Mouse (Mus musculus) ZHBTc4 (cell line): ENCODE results near the gene Gm29582.
"Not testable (repeated sequence)": the region's sequence is repeated elsewhere in the genome, so short reads cannot be mapped to it uniquely, and the experiment has no call there.

Experiments
- DNase-seq: peaks from one replicate; pipeline ENCODE4 v3.0.0-alpha.2; 2011; ENCODE audit warnings: low read depth, low spot score

Gene Gm29582

DNA sequence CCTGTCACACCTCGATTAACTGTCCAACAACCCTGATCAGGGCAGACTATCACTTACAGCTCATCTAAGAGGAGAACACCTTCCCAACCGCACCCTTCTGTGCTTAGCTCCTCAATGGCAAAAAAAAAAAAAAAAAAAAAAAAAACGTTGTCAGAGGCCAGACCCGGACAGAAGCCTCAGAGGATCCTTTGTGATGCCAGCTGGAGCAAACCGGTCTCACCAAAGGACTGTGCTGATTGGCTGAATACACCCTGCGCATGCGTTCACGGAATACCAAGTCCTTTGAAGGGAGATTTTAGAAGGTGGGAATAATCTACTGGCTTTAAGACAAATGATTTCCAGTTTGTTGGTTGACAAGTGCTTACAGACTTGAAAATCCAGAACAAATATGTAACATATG, at the start of gene Gm29582:
Gm29582 (minus strand) TSS at position 101 of the 400 bp plus-strand sequence.
- DNase-seq = not testable (repeated sequence)
